Mouse (Mus musculus) CD4-positive, CD25-positive, alpha-beta regulatory T cell, adult 4 months (primary cell): ENCODE data around the gene Meis3. TPM values are rescaled to one million over a fixed set of nuclear protein-coding genes. Genes with fewer than 3 reads are reported as not detected.

Source experiments
- ATAC-seq: one replicate; pipeline ENCODE4 v1.8.0; 2017
- polyA plus RNA-seq, 2 experiments: library from polyadenylated mRNA; unstranded; fragments of 100-300 nt; shearing (Covaris generic); gene quantifications; one replicate each; pipeline ENCODE4 v1.2.1; 2017

Gene Meis3
- polyA plus RNA-seq, 2 experiments from 2014 or later = 23.0 to 26.2 TPM

GRCm38 (mm10) chr7:16160702-16161101, 14.2 kb upstream of the Meis3 start:
- ATAC-seq = no peak

GRCm38 (mm10) chr7:16161302-16161701, 13.6 kb upstream of the Meis3 start:
- no peak for ATAC-seq

DNA sequence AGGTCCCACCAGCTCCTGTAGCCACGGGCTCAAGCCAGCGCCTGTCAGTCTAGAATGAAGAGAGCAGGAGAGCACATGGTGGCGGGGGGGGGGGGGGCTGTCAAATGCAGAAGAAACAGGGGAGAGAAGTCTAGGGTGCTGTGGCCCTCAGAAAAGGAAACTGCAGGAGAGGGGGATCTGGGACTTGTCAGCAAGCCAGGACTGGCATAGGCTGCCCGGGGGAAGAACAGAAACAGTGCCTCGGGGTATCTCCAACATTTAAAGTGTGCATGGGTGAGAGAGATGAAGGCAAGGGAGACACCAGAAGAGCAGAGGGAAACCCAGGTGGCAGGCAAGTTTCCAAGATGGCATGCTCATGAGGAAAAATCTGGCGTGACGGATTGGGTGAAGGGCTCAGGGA, 12.9 kb upstream of the Meis3 start:
- no peak for ATAC-seq

- no peak for ATAC-seq
Measured at GRCm38 (mm10) chr7:16172141-16172581, 2.7 kb upstream of the Meis3 start.

GRCm38 (mm10) chr7:16172586-16173140, 2.2 kb upstream of the Meis3 start:
- ATAC-seq = no peak

DNA sequence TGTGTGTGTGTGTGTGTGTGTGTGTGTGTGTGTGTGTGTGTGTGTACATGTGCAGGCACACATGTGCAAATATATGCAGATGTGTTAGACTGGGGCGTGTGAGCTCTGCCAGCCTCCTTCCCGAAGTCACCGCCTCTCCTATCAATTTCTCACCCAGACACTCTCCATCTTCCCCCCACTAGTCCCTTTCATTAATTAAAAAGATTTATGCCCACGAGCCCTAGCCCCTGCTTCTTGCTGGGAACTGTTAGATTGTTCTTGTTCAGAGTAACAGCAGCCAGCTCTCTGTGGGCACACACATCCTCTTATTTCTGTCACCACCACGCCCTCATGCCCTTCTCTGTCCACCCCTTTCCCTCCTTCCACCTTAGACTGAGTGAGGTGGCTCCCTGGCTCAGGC, 1.7 kb upstream of the Meis3 start:
- no peak for ATAC-seq

DNA sequence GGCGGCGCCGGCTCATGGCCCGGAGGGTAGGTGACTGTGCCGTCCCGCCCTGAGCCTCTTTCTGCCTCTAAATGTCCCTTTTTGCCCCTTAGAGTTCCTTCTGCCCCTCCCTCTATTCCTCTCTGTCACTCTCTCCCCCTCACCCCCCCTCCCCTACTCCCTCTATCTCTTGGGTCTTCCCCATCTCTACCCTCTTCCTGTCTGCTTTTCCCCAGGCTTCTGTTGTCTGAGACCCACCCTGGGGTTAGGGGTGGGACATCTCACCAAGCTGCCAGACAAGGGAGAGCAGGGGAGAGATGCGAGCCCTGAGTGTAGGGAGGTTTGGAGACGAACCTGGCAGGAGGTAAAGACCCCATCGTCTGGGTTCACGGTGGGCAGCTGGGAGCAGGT, 647 bp downstream of the Meis3 start:
- peak; percentile 61 for ATAC-seq

- no peak for ATAC-seq
Measured at GRCm38 (mm10) chr7:16178114-16178513, 3.2 kb downstream of the Meis3 start.

DNA sequence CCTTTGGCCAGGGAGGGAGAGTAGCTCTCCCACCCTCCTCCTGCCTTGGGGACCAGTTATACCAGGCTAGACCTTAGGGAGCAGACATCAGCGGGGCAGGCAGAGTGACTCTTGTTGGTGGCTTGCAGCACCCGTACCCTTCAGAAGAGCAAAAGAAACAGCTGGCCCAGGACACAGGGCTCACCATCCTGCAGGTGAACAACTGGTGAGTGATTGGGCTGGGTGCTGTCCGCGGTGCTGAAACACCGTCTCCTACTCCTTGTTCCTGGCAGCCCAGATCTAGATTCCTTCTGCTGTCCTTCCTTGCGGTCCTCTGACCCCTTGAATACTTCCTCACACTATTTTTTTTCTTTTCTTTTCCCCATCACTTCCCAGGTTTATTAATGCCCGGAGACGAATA, 8.8 kb downstream of the Meis3 start:
- no peak for ATAC-seq

GRCm38 (mm10) chr7:16187494-16187893, 12.6 kb downstream of the Meis3 start:
- no peak for ATAC-seq

GRCm38 (mm10) chr7:16192315-16192714, 17.4 kb downstream of the Meis3 start:
- peak; percentile 54 for ATAC-seq

DNA sequence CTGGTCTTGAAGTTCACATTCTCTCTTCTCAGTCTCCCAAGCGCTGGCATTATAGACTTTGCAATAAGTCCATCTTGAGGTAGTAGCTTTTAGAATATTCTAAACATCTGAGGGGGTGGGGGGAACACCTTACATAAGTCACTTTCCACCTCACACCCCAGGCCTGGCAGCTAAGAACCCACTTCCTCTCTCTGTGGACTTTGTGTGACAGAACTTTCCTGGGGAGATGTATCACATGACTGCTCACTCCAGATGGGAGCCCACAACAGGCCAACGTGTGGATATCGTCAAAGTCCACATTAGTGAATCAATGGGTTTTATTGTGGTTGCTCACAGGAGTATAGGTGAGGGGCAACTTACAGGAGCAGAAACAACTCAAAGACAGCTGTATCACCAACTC, 18.8 kb downstream of the Meis3 start:
- peak; percentile 88 for ATAC-seq

- ATAC-seq = no peak
Measured at GRCm38 (mm10) chr7:16196616-16197015, 21.7 kb downstream of the Meis3 start.

- ATAC-seq = no peak
Measured at GRCm38 (mm10) chr7:16197166-16197565, 22.3 kb downstream of the Meis3 start.

DNA sequence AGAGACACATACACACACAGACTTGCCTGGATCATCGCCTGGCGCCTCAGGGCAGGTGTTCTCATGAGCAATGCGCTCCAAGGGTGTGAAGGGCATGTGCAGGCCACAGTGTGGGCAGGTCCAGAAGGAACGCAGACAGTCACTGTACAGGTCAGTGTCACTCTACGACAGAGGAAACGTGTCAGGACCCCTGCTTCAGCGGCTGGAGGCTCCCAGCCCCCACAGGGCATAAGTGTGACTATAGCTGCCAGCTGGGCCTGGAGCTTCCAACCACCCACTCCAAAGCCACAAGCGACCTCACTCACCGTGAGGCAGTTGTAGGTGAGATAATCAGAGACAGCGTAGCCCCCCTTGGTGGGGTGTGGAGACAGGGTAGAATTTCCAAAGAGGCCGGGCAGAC, 23.6 kb downstream of the Meis3 start:
- no peak for ATAC-seq

DNA sequence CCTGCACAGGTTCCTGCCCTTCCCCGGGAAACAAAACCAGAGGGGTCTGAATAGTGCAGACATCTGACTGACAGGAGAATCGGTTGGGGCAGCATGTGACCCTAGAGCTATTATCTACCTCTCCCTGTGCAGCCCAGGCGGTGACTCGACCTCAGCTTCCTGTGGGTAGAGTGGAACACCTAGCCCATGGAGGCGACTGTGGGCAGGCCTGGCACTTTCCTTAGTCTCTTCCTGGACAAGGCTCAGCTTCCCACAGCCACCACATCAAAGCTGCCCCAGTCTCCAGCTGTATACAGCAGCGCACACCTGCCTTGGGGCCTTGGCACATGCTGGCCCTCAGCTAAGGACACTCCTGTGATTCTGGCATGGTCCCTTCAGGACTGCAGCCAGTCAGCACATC, 26.2 kb downstream of the Meis3 start:
- peak; percentile 53 for ATAC-seq

DNA sequence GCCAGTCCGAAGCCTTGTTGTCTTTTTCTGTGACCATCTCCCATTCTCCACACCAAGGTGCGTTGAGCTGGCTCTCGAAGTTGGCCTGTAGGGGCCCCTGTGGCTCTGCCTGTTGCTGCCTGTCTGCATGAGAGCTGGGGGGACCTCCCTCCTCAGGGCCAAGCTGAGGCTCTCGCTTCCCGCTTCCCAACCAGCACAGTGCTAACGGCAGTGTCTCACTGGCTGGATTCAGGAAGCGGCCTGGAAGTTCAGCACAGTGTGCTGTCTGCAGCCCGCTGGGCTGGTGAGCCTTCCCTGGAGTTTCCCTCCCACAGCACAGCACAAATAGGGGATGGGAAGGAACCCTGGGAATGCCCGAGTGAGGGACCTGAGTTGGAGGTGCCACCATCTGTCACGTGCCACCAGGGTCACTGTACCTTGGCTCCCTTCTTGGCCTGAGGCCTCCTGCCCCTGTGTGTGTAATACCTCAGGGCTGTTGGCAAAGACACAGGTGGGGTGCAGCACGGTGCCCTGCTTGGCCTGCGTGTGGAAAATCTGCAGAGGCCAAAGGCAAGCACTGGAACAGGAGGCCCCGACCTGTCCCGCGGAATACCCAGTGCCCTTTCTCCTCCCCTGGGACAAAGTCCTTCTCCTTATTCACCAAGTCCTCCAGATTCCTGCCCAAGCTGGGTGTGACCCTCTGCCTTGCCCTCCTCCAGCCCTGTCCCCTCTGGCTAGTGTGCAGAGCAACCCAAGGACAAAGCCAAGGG, 28.0 kb downstream of the Meis3 start:
- no peak for ATAC-seq

- no peak for ATAC-seq
Measured at GRCm38 (mm10) chr7:16203505-16203903, 28.6 kb downstream of the Meis3 start.

- ATAC-seq = peak; percentile 30
Measured at GRCm38 (mm10) chr7:16204791-16205190, 29.9 kb downstream of the Meis3 start.

DNA sequence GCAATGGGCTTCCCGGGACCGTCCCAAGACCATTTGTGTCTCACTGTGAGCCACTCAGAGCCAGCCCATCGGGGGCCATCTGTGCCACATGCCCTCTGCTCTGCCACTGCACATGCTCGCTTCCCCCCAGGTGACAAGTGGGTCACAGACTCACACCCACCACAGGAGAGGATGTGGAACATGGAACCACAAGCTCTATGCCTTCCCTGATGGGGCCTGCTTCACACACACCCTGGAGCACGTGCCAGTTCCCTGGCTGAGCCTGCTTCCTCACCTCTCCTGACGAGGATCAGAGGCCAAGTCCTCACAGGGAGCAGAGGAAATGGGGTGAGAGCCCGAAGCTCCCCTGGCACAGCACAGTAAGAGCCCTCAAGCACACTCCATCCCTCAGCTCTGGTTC, 32.2 kb downstream of the Meis3 start:
- ATAC-seq = peak; percentile 59

- peak; percentile 85 for ATAC-seq
Measured at GRCm38 (mm10) chr7:16207496-16207895, 32.6 kb downstream of the Meis3 start.

DNA sequence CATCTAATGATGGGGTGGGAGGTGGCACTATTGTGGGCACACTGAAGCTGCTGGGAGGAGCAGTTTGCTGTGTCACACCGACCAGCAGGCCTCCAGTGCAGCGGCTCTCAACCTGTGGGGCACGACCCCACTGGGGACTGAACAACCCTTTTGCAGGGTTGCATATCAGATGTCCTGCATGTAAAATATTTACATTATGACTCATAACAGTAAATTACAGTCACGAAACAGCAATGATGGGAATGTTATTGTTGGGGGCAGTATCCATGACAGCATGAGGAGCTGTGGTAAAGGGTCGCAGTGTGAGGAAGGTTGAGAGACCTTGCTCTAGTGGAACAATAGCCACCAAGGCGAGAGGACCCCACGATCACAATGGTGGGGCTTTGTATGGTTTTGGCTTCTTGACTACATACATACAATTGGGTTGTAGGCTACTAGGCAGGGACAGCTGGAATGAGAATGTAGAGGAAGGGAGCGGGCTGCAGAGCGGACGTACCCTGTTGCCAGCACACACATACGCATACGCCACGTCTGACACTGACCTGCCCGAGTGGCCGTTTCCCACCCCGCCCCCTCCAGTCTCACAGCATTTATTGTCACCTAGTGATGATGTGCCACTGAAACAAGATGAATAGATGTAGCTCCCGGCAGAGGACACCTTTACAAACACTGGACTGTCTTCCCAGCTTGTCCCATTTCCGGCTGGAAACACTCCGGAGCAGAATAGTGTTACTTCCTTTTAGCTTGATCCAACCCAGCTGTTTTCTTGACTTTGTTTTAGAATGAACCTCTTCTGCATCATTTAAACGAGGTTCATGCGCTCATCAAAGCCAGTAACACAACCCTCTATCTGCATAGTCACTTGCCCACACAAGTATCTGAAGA, 34.1 kb downstream of the Meis3 start:
- ATAC-seq = no peak

DNA sequence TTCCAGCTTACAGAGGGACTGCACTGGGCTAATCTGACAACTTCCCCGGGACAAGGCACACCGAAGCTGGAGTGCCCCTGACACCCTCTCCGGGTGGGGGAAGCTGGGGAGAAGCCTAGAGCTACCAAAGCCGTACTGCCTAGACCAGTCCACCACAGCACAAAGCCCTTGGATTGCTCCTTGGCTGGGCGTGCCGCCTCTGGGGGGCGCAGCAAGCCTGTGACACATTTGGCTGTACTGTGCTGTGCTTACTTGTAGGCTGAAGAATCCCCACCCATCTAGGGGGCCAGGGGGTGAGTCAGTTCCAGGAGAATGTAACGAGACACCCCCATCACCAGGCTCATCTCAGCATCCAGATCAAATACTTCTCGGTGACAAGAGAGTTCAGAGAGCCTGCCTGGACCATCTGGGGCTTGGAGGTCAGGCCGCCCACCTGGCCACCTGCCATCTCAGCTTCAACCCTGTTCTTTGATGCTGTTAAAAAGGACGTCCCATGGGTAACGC, 36.0 kb downstream of the Meis3 start:
- ATAC-seq = no peak
